Mouse (Mus musculus): ENCODE measurements at regions not wholly inside any gene's neighbourhood (a gene's known extent, or its start where the extent isn't known, plus 50 kb on each side); places are given as distances from the start of the nearest gene placed in this dataset.

- Histone ChIP-seq H3K27me3 (replicated peaks) (no peaks in the 10 kb centered on the region), H3K4me1 (replicated peaks) (peaks cover 22% of the 10 kb centered on the region), H3K27ac (ENCODE audit: poor library complexity, severe bottlenecking) (no peak overlapping the region), H3K9ac (no peak overlapping the region), H3K4me3 (no peak overlapping the region), H3K4me2 (no peak overlapping the region), H3K9me3 (replicated peaks) (no peaks in the 10 kb centered on the region), H3K36me3 (no peaks in the 10 kb centered on the region)
- whole genome bisulfite sequencing: 49% methylated on average over 2 of the region's 2 CpGs
- ATAC-seq (ENCODE audit: insufficient number of reproducible peaks, low FRiP score): no peak
These were observed 270.1 kb downstream of the Klf6 start for GRCm38 (mm10) chr13:6131363-6131762.

- H3K4me1 ChIP-seq (replicated peaks): no peaks in the 10 kb centered on the region
- no peaks in the 10 kb centered on the region for H3K9me3 ChIP-seq (replicated peaks)
- H3K4me2 ChIP-seq: no peak overlapping the region
- H3K9ac ChIP-seq: no peak overlapping the region
- no peak overlapping the region for H3K4me3 ChIP-seq
- H3K27me3 ChIP-seq (replicated peaks): no peaks in the 10 kb centered on the region
- no peak for ATAC-seq (ENCODE audit: insufficient number of reproducible peaks, low FRiP score)
- no peaks in the 10 kb centered on the region for H3K36me3 ChIP-seq
- 26% methylated on average over 4 of the region's 4 CpGs for WGBS
- H3K27ac ChIP-seq (ENCODE audit: poor library complexity, severe bottlenecking): no peak overlapping the region
These were observed 275.9 kb downstream of the Klf6 start for GRCm38 (mm10) chr13:6137170-6137569.

GRCm38 (mm10) chr13:6142771-6143170 is 281.5 kb downstream of the Klf6 start:
- H3K36me3 ChIP-seq: no peaks in the 10 kb centered on the region
- H3K4me2 ChIP-seq: no peak overlapping the region
- 73% methylated on average over 2 of the region's 2 CpGs for WGBS
- H3K27ac ChIP-seq (ENCODE audit: poor library complexity, severe bottlenecking): no peak overlapping the region
- no peak overlapping the region for H3K4me3 ChIP-seq
- ATAC-seq (ENCODE audit: insufficient number of reproducible peaks, low FRiP score): no peak
- H3K4me1 ChIP-seq (replicated peaks): no peaks in the 10 kb centered on the region
- H3K27me3 ChIP-seq (replicated peaks): no peaks in the 10 kb centered on the region
- no peak overlapping the region for H3K9ac ChIP-seq
- H3K9me3 ChIP-seq (replicated peaks): no peaks in the 10 kb centered on the region

GRCm38 (mm10) chr13:6153657-6154056 is 292.4 kb downstream of the Klf6 start:
- no peaks in the 10 kb centered on the region for H3K4me1 ChIP-seq (replicated peaks)
- 72% methylated on average over 4 of the region's 4 CpGs for WGBS
- no peaks in the 10 kb centered on the region for H3K27me3 ChIP-seq (replicated peaks)
- H3K4me2 ChIP-seq: no peak overlapping the region
- H3K9ac ChIP-seq: no peak overlapping the region
- no peaks in the 10 kb centered on the region for H3K9me3 ChIP-seq (replicated peaks)
- ATAC-seq (ENCODE audit: insufficient number of reproducible peaks, low FRiP score): no peak
- no peaks in the 10 kb centered on the region for H3K36me3 ChIP-seq
- H3K27ac ChIP-seq (ENCODE audit: poor library complexity, severe bottlenecking): no peak overlapping the region
- H3K4me3 ChIP-seq: no peak overlapping the region

- no peak overlapping the region for H3K4me2 ChIP-seq
- H3K27me3 ChIP-seq (replicated peaks): no peaks in the 10 kb centered on the region
- H3K9me3 ChIP-seq (replicated peaks): no peaks in the 10 kb centered on the region
- ATAC-seq (ENCODE audit: insufficient number of reproducible peaks, low FRiP score): no peak
- H3K27ac ChIP-seq (ENCODE audit: poor library complexity, severe bottlenecking): no peak overlapping the region
- no peaks in the 10 kb centered on the region for H3K4me1 ChIP-seq (replicated peaks)
- WGBS: 76% methylated on average over 4 of the region's 4 CpGs
- no peaks in the 10 kb centered on the region for H3K36me3 ChIP-seq
- no peak overlapping the region for H3K4me3 ChIP-seq
- H3K9ac ChIP-seq: no peak overlapping the region
These were observed 294.9 kb downstream of the Klf6 start for GRCm38 (mm10) chr13:6156191-6156590.

GRCm38 (mm10) chr13:6157029-6157428 is 295.7 kb downstream of the Klf6 start:
- H3K9ac ChIP-seq: no peak overlapping the region
- H3K36me3 ChIP-seq: no peaks in the 10 kb centered on the region
- H3K4me3 ChIP-seq: no peak overlapping the region
- ATAC-seq (ENCODE audit: insufficient number of reproducible peaks, low FRiP score): no peak
- H3K27me3 ChIP-seq (replicated peaks): no peaks in the 10 kb centered on the region
- no peak overlapping the region for H3K27ac ChIP-seq (ENCODE audit: poor library complexity, severe bottlenecking)
- no peak overlapping the region for H3K4me2 ChIP-seq
- H3K9me3 ChIP-seq (replicated peaks): no peaks in the 10 kb centered on the region
- WGBS: 71% methylated on average over 3 of the region's 3 CpGs
- no peaks in the 10 kb centered on the region for H3K4me1 ChIP-seq (replicated peaks)

GRCm38 (mm10) chr13:6157946-6158345 is 296.7 kb downstream of the Klf6 start:
- no peaks in the 10 kb centered on the region for H3K36me3 ChIP-seq
- H3K9me3 ChIP-seq (replicated peaks): no peaks in the 10 kb centered on the region
- ATAC-seq (ENCODE audit: insufficient number of reproducible peaks, low FRiP score): no peak
- H3K9ac ChIP-seq: no peak overlapping the region
- WGBS: 73% methylated on average over 4 of the region's 4 CpGs
- H3K27me3 ChIP-seq (replicated peaks): no peaks in the 10 kb centered on the region
- no peak overlapping the region for H3K4me3 ChIP-seq
- no peak overlapping the region for H3K27ac ChIP-seq (ENCODE audit: poor library complexity, severe bottlenecking)
- no peaks in the 10 kb centered on the region for H3K4me1 ChIP-seq (replicated peaks)
- H3K4me2 ChIP-seq: no peak overlapping the region

GRCm38 (mm10) chr13:6159412-6159811 is 298.1 kb downstream of the Klf6 start:
- H3K27ac ChIP-seq (ENCODE audit: poor library complexity, severe bottlenecking): no peak overlapping the region
- H3K36me3 ChIP-seq: no peaks in the 10 kb centered on the region
- ATAC-seq (ENCODE audit: insufficient number of reproducible peaks, low FRiP score): no peak
- no peak overlapping the region for H3K4me3 ChIP-seq
- H3K27me3 ChIP-seq (replicated peaks): no peaks in the 10 kb centered on the region
- no peak overlapping the region for H3K9ac ChIP-seq
- no peaks in the 10 kb centered on the region for H3K4me1 ChIP-seq (replicated peaks)
- no peaks in the 10 kb centered on the region for H3K9me3 ChIP-seq (replicated peaks)
- no peak overlapping the region for H3K4me2 ChIP-seq
- 52% methylated on average over 2 of the region's 2 CpGs for WGBS

GRCm38 (mm10) chr13:6165916-6166315 is 304.6 kb downstream of the Klf6 start:
- Histone ChIP-seq H3K36me3 (no peaks in the 10 kb centered on the region), H3K4me1 (replicated peaks) (peaks cover 3% of the 10 kb centered on the region), H3K4me2 (no peak overlapping the region), H3K27ac (ENCODE audit: poor library complexity, severe bottlenecking) (no peak overlapping the region), H3K9me3 (replicated peaks) (0 out of 2 replicates have a peak, but pooled peaks cover 2% of the 10 kb centered on the region), H3K4me3 (no peak overlapping the region), H3K9ac (no peak overlapping the region), H3K27me3 (replicated peaks) (no peaks in the 10 kb centered on the region)
- ATAC-seq (ENCODE audit: insufficient number of reproducible peaks, low FRiP score): no peak
- WGBS: 75% methylated on average over 4 of the region's 4 CpGs

GRCm38 (mm10) chr13:6167055-6167761 is 305.9 kb downstream of the Klf6 start:
- Histone ChIP-seq H3K9me3 (replicated peaks) (0 out of 2 replicates have a peak, but pooled peaks cover 2% of the 10 kb centered on the region), H3K4me3 (no peak overlapping the region), H3K4me2 (no peak overlapping the region), H3K27ac (ENCODE audit: poor library complexity, severe bottlenecking) (no peak overlapping the region), H3K9ac (no peak overlapping the region), H3K36me3 (no peaks in the 10 kb centered on the region), H3K4me1 (replicated peaks) (peaks cover 3% of the 10 kb centered on the region), H3K27me3 (replicated peaks) (no peaks in the 10 kb centered on the region)
- no peak for ATAC-seq (ENCODE audit: insufficient number of reproducible peaks, low FRiP score)
- 66% methylated on average over 1 of the region's 1 CpGs for WGBS

GRCm38 (mm10) chr13:6173095-6173494 is 311.8 kb downstream of the Klf6 start:
- H3K27ac ChIP-seq (ENCODE audit: poor library complexity, severe bottlenecking): no peak overlapping the region
- H3K4me3 ChIP-seq: no peak overlapping the region
- H3K27me3 ChIP-seq (replicated peaks): no peaks in the 10 kb centered on the region
- H3K9me3 ChIP-seq (replicated peaks): no peaks in the 10 kb centered on the region
- H3K36me3 ChIP-seq: no peaks in the 10 kb centered on the region
- ATAC-seq (ENCODE audit: insufficient number of reproducible peaks, low FRiP score): no peak
- H3K4me2 ChIP-seq: no peak overlapping the region
- no peak overlapping the region for H3K9ac ChIP-seq
- no peaks in the 10 kb centered on the region for H3K4me1 ChIP-seq (replicated peaks)

Data from heart, embryonic 12.5 days (tissue).